Mouse (Mus musculus): ENCODE data around the gene Orai1. TPM values are rescaled to one million over a fixed set of nuclear protein-coding genes. Genes with fewer than 3 reads are reported as not detected.

Orai1 gene
- polyA plus RNA-seq, 1 experiment from 2014 or later = 17.5 TPM

DNA sequence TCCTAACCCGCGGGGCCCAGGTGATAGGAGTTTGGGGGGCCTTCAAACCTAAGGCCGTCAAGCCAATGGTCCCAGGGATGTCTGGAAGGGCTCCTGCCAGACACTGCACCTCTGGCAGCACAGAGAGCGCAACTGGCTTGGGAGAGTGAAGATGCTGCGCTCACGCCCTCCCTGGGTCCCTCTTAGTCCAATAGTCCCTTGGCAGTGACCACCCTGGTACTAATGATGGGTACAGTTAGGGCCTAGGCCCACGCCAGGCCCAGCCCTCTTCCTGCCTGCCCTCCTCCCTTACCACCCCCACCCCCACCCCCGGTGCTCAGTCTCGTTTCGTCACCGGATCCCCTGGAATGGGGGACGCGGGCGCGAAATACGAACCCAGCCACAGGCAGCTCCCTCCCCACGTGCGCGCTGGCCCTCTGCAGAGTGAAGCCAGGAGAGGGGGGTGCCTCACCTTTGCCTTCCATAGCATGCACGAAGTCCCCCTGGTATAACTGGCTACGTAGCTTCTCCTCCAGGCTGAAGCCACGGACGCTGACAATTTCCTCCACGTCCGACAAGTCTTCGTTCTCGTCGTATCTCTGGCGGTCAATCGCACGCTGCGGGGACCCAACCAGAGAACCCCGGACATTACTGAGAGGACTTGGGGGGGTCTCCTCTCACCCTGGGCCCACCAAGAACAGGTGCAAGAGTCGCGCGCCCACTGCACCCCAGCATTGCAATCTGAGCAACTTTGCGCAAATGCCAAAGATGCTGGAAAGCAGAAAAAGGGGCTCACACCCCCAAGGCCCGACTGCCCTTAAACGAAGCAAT lies 27.5 kb upstream of the Orai1 start:
- 3% methylated on average over 39 of the region's 39 CpGs for WGBS
- Histone ChIP-seq H3K9me3 (replicated peaks) (no peaks in the 10 kb centered on the region), H3K9ac (peak overlapping the region; percentile 66), H3K4me1 (peaks cover 67% of the 10 kb centered on the region), H3K27ac (peak overlapping the region; percentile 95), H3K27me3 (no peaks in the 10 kb centered on the region), H3K4me3 (replicated peaks) (peak overlapping the region; percentile 75), H3K36me3 (peaks cover 15% of the 10 kb centered on the region; the same call in 1 of the 2 replicates), H3K4me2 (peak overlapping the region; percentile 97)
- peak; percentile 59 for ATAC-seq (replicated peaks; ENCODE audit: low FRiP score)

GRCm38 (mm10) chr5:122988021-122988751 lies 26.7 kb upstream of the Orai1 start:
- WGBS = under 1% methylated on average over 41 of the region's 41 CpGs
- H3K27ac ChIP-seq = peak overlapping the region; percentile 95
- peaks cover 9% of the 10 kb centered on the region; the same call in 1 of the 2 replicates for H3K36me3 ChIP-seq
- peak overlapping the region; percentile 75 for H3K4me3 ChIP-seq (replicated peaks)
- no peaks in the 10 kb centered on the region for H3K27me3 ChIP-seq
- H3K4me1 ChIP-seq = peaks cover 67% of the 10 kb centered on the region
- peak overlapping the region; percentile 97 for H3K4me2 ChIP-seq
- no peak for ATAC-seq (replicated peaks; ENCODE audit: low FRiP score)
- H3K9ac ChIP-seq = peak overlapping the region; percentile 66
- no peaks in the 10 kb centered on the region for H3K9me3 ChIP-seq (replicated peaks)

DNA sequence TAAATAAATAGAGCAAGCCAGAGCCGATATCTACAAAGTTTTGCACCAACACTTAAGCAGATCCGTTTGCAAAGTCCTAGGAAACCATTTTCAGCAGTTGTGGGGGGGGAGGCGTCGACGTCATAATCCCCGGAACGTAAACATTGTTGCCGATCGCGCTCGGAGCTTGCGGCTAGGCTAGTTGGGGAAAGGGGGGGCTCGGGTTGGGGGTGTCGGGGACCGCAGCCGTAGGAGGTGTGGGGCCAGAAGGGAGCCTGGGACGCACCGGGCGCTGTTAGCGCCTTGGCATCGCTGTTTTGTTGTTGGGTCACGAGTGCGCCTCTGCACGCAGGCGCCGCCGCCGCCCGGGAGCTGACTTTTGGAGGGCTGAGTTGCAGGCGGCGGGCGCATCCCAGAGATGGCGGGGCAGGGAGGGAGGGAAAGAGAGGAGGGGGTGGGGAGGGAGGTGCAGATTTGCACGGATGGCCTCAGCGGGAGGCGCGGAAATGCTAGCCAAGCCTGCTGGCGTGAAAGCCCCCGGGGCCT lies 25.8 kb upstream of the Orai1 start:
- Histone ChIP-seq H3K4me3 (replicated peaks) (peak overlapping the region; percentile 75), H3K27me3 (no peaks in the 10 kb centered on the region), H3K27ac (peak overlapping the region; percentile 95), H3K9ac (peak overlapping the region; percentile 66), H3K36me3 (peaks cover 6% of the 10 kb centered on the region; the same call in 1 of the 2 replicates), H3K4me1 (peaks cover 69% of the 10 kb centered on the region), H3K9me3 (replicated peaks) (no peaks in the 10 kb centered on the region), H3K4me2 (peak overlapping the region; percentile 97)
- WGBS = under 1% methylated on average over 34 of the region's 39 CpGs
- ATAC-seq (replicated peaks; ENCODE audit: low FRiP score) = peak; percentile 19; the same call in 1 of the 2 replicates

GRCm38 (mm10) chr5:122989551-122990330 lies 25.1 kb upstream of the Orai1 start, which contains the start of gene Kdm2b:
Gene Kdm2b (minus strand): TSS chr5:122989823.
- peak; percentile 12; the same call in 1 of the 2 replicates for ATAC-seq (replicated peaks; ENCODE audit: low FRiP score)

DNA sequence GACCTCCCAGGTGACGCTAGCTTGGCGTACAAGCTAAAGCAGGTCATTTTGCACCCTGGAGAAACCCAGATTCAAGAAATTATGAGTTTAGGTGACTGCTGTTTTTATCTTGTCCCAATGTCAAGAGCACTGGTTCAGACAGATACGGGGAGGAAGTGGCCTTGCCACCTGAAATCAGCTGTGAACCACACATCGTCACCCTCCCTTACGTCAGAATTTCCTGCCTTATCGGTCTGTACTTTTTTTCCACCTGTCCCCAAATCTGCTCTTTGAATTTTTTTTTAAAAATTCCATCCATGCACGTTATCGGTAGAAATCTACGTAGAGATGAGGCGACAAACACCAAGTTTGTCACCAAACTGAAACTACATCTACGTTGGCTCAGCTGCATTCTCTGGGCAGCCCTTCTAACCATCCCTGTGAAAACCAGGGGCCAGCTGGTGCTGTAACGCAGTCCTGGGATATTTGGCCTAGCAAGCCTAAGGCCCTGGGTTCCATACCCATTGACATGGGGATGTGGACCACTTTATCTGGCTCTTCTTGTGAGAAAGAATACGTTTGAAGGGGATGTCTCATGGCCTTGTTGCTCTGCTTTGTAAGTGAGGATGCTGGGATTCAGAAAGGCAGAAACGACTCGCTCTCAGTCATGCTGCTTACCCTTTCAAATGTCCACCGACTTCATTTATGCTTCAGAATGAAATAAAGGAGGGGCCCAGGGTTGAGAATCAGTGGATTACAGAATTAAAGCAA lies 24.3 kb upstream of the Orai1 start:
- WGBS = 27% methylated on average over 16 of the region's 16 CpGs
- H3K36me3 ChIP-seq = no peaks in the 10 kb centered on the region
- no peaks in the 10 kb centered on the region for H3K9me3 ChIP-seq (replicated peaks)
- ATAC-seq (replicated peaks; ENCODE audit: low FRiP score) = no peak
- H3K27me3 ChIP-seq = no peaks in the 10 kb centered on the region
- peak overlapping the region; percentile 95 for H3K27ac ChIP-seq
- H3K4me2 ChIP-seq = peak overlapping the region; percentile 97
- peaks cover 67% of the 10 kb centered on the region for H3K4me1 ChIP-seq
- peak overlapping the region; percentile 75 for H3K4me3 ChIP-seq (replicated peaks)
- H3K9ac ChIP-seq = peak overlapping the region; percentile 66

More at GRCm38 (mm10) chr5:122989551-122990330, 25.1 kb upstream of the Orai1 start, which contains the start of gene Kdm2b:
- WGBS = 2% methylated on average over 15 of the region's 15 CpGs
- H3K27me3 ChIP-seq = no peaks in the 10 kb centered on the region
- H3K4me1 ChIP-seq = peaks cover 67% of the 10 kb centered on the region
- H3K9me3 ChIP-seq (replicated peaks) = no peaks in the 10 kb centered on the region
- H3K4me2 ChIP-seq = peak within 1 kb of the TSS; percentile 97
- H3K4me3 ChIP-seq (replicated peaks) = peak within 1 kb of the TSS; percentile 75
- no peaks in the 10 kb centered on the region for H3K36me3 ChIP-seq
- H3K9ac ChIP-seq = peak within 1 kb of the TSS; percentile 66
- H3K27ac ChIP-seq = peak within 1 kb of the TSS; percentile 95

DNA sequence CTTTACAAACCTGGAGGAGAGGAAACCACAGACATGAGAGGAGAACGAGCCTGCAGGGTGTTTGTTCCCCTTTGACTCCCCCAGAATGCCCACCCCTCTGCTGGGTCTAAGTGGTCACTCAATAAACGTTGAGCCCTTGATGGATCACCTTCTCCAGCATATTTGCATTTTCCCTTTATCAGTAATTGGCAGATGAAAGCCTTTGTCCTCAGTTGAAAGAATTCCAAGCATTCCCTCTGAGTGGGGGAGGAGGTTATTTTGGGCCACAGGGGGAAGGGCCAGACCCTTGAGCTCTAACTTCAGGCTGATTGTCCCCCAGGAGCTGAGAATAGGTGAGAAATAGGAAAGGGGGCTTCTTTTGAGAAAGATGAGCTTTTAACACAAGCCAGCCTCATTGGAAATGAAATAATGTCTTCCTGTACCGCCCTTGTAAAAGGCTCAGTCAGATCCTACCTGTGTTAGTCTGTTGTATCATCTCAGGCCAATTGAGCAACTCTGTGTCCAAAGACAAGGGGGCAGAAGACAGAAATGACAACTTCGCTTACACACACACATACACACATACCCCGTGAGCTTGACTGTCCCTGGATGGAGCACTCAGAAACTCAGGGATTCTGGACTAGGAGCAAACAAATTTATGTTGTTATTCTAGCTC lies 23.4 kb upstream of the Orai1 start:
- peaks cover 60% of the 10 kb centered on the region for H3K4me1 ChIP-seq
- peak overlapping the region; percentile 66 for H3K9ac ChIP-seq
- peak overlapping the region; percentile 97 for H3K4me2 ChIP-seq

DNA sequence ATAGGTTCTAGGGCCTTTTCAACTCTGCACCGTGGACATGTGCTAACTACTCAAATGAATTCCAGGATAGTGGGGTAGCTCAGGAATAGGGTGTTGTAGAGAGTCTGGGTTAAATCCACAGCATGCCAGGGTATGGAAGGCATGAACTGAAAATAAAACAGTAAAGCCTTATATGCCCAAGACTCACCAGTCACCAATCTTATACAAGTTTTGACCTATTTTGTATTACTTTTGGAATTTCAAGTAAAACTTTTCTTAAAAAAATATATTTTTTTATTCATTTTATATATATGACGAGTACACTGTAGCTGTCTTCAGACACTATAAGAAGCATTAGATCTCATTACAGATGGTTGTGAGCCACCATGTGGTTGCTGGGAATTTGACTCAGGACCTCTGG lies 21.1 kb upstream of the Orai1 start:
- Histone ChIP-seq H3K27me3 (no peaks in the 10 kb centered on the region), H3K9me3 (replicated peaks) (no peaks in the 10 kb centered on the region), H3K27ac (peak overlapping the region; percentile 78), H3K36me3 (peaks cover 11% of the 10 kb centered on the region; the same call in 1 of the 2 replicates), H3K4me1 (peaks cover 44% of the 10 kb centered on the region), H3K4me3 (replicated peaks) (peak overlapping the region; percentile 30; the same call in 1 of the 2 replicates), H3K4me2 (peak overlapping the region; percentile 53), H3K9ac (0 out of 2 replicates have a peak overlapping the region, but pooled peaks have one; percentile 26)
- ATAC-seq (replicated peaks; ENCODE audit: low FRiP score) = no peak
- 39% methylated on average over 2 of the region's 2 CpGs for WGBS

More for the DNA sequence above, 23.4 kb upstream of the Orai1 start:
- 42% methylated on average over 5 of the region's 5 CpGs for WGBS
- ATAC-seq (replicated peaks; ENCODE audit: low FRiP score) = no peak
- peak overlapping the region; percentile 59; the same call in 1 of the 2 replicates for H3K27ac ChIP-seq
- peak overlapping the region; percentile 75 for H3K4me3 ChIP-seq (replicated peaks)
- no peaks in the 10 kb centered on the region for H3K36me3 ChIP-seq
- no peaks in the 10 kb centered on the region for H3K27me3 ChIP-seq
- no peaks in the 10 kb centered on the region for H3K9me3 ChIP-seq (replicated peaks)

DNA sequence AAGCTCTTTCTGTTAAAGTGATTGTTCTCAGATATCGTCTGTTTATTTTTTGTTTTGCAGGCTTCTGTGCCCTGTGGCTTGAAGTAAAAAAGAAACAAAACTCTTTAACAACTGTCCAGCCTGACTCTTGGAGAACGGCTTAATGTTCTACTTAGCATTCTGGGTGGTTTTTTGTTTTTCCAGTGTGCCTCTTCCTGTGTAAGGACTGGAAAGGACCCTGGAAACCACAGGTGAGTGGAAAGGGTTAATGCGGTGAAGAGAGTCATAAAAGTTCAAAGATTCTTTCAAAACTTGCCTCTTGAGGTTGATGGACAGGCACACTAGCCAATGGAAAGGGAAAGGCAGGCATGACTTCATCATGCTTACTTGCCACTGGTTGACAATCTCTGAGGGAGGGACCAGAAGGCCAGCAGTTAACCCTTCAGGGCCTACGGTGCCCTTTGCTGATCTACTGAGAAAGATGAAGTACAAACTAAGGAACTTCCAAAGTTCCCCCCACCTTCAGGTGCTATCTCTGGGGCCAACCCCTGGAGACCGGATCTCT lies 20.5 kb upstream of the Orai1 start:
- ATAC-seq (replicated peaks; ENCODE audit: low FRiP score) = peak; percentile 94
- Histone ChIP-seq H3K4me1 (peaks cover 43% of the 10 kb centered on the region), H3K4me3 (replicated peaks) (peak overlapping the region; percentile 30; the same call in 1 of the 2 replicates), H3K4me2 (peak overlapping the region; percentile 53), H3K27ac (peak overlapping the region; percentile 78), H3K27me3 (no peaks in the 10 kb centered on the region), H3K9ac (peak overlapping the region; percentile 26), H3K9me3 (replicated peaks) (no peaks in the 10 kb centered on the region), H3K36me3 (peaks cover 11% of the 10 kb centered on the region; the same call in 1 of the 2 replicates)
- WGBS = 5% methylated on average over 5 of the region's 5 CpGs

DNA sequence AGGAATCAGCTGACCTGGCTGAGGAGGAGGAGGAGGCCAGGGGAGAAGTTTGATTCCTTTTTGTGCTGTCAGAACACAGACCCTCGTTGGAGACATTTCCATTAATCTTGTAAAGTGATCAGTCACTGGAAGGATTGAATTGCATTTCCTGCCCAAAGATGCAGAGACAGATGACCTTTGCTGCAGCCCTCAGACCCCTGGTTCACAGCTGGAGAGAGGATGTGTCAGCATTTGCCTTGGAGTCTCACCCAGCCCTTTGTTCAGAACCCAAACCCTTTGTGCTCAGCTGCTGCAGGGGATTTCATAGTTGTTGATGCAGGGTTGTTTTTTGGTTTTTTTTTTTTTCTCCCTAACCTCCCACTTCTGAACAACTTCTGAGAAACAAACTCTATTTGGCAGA lies 20.0 kb upstream of the Orai1 start:
- H3K9ac ChIP-seq = peak overlapping the region; percentile 22; the same call in 1 of the 2 replicates
- H3K27me3 ChIP-seq = no peaks in the 10 kb centered on the region
- peak overlapping the region; percentile 53 for H3K4me2 ChIP-seq
- H3K36me3 ChIP-seq = peaks cover 11% of the 10 kb centered on the region; the same call in 1 of the 2 replicates
- peak overlapping the region; percentile 78 for H3K27ac ChIP-seq
- H3K4me1 ChIP-seq = peaks cover 37% of the 10 kb centered on the region
- no peaks in the 10 kb centered on the region for H3K9me3 ChIP-seq (replicated peaks)
- ATAC-seq (replicated peaks; ENCODE audit: low FRiP score) = peak; percentile 31; the same call in 1 of the 2 replicates
- 0% methylated on average over 1 of the region's 1 CpGs for WGBS
- no peak overlapping the region for H3K4me3 ChIP-seq (replicated peaks)

Data from kidney, embryonic 15.5 days (tissue).